Mouse (Mus musculus): ENCODE data around the gene Olfr221.
A peak's percentile ranks its signal among the peaks of the same experiment; 100 is the strongest.

DNA sequence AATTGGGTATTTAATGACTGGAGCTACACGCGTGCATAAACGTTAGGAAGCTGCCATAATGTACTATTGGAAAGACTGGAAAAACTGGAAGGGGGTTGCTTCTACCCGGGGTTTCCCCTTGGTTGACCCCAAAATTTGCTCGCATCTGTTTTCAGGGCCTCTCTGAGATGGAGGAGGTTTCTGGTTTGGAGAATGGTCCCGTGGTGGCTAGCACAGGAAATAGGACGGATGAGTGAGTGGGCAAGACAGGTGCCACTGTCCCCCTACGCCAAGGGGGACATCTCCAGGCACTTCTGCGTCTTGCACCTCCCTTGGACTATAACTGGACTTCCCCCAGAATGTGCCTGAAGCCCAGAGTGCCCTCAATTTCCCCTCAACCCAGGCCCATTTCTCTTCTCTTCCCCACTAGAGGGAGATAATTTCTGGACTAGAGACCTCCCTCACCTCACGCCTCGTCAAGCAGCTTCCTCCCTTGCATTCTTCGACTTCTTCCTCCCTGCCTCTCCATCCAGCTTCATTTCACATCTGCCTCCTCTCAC, 23.1 kb downstream of the Olfr221 start:
- TF ChIP-seq CTCF (conservative IDR thresholded peaks at IDR 0.05; ENCODE audit: low read length), result peak; percentile 36; the same call in 1 of the 2 replicates
- TF ChIP-seq POU5F1 (IDR thresholded peaks at IDR 0.05; ENCODE audit: borderline replicate concordance, low read length), result no peak
